ENCODE assay signal across 10 mouse cellular contexts in genomic region chr1:138840440-138841305, GRCm38 (mm10). TPM values are rescaled to one million over a fixed set of nuclear protein-coding genes. Genes with fewer than 3 reads are reported as not detected.
DNase-seq lines count a peak whose midpoint lies in the region; ATAC-seq and TF ChIP-seq lines count a peak whose summit lies in the region.
"Had no signal": no experiment of that assay in that cellular context is flagged by ENCODE, and none has a peak within 500 bp of the region (broad histone marks: within the 10 kb centered on the region; RNA-seq: fewer than 3 reads in every experiment).

No protein-coding gene starts in this region.

- no peak for TF ChIP-seq POLR2A in kidney, adult 2 months (IDR thresholded peaks at IDR 0.05; ENCODE audit: low read depth, low read length)

- peak overlapping the region; percentile 67 for H3K4me2 ChIP-seq in embryonic facial prominence, embryonic 13.5 days
- peak overlapping the region; percentile 50 for H3K4me2 ChIP-seq in hindbrain, embryonic 14.5 days (replicated peaks)
- H3K4me2 ChIP-seq in neural tube, embryonic 11.5 days (ENCODE audit: low read depth) = peak overlapping the region; percentile 53

- DNase-seq in kidney, adult 2 months = peak; percentile 21
- no peak for DNase-seq in kidney, adult 18-20 months
- DNase-seq in hindbrain, embryonic 14.5 days (ENCODE audit: low spot score) = peak; percentile 60
- peak; percentile 41 for DNase-seq in neural tube, embryonic 11.5 days (ENCODE audit: low spot score)
- DNase-seq in layer of hippocampus, adult 8-10 months (ENCODE audit: low spot score in 2 of 2) = no peak
- no peak for DNase-seq in lung, postnatal 36 days
- DNase-seq: gastrocnemius, postnatal 14 days had no signal

- no peak for TF ChIP-seq CTCF in kidney, adult 2 months (conservative IDR thresholded peaks at IDR 0.05; ENCODE audit: insufficient read depth, insufficient read length, low read depth, low read length)

- peaks cover 23% of the 10 kb centered on the region for H3K27me3 ChIP-seq in kidney, adult 2 months (replicated peaks; ENCODE audit: control insufficient read depth, insufficient read depth, low read length)
- H3K27me3 ChIP-seq in embryonic facial prominence, embryonic 13.5 days = peaks cover 94% of the 10 kb centered on the region
- H3K27me3 ChIP-seq in hindbrain, embryonic 14.5 days (ENCODE audit: control insufficient read depth, insufficient read depth, low read length) = peaks cover 75% of the 10 kb centered on the region
- peaks cover 88% of the 10 kb centered on the region for H3K27me3 ChIP-seq in neural tube, embryonic 11.5 days (ENCODE audit: control insufficient read depth, insufficient read depth, low read length)

- no peaks in the 10 kb centered on the region for H3K9me3 ChIP-seq in embryonic facial prominence, embryonic 13.5 days
- H3K9me3 ChIP-seq in hindbrain, embryonic 14.5 days (ENCODE audit: control insufficient read depth, low read length) = no peaks in the 10 kb centered on the region
- H3K9me3 ChIP-seq in neural tube, embryonic 11.5 days (ENCODE audit: control insufficient read depth, low read length) = no peaks in the 10 kb centered on the region
- H3K9me3 ChIP-seq: lung, embryonic 15.5 days had no signal

- H3K9ac ChIP-seq in embryonic facial prominence, embryonic 13.5 days = no peak overlapping the region
- peak overlapping the region; percentile 58 for H3K9ac ChIP-seq in hindbrain, embryonic 14.5 days
- peak overlapping the region; percentile 50 for H3K9ac ChIP-seq in neural tube, embryonic 11.5 days (ENCODE audit: low read length)
- H3K9ac ChIP-seq: lung, embryonic 15.5 days had no signal

- ATAC-seq in embryonic facial prominence, embryonic 13.5 days (ENCODE audit: insufficient number of reproducible peaks, insufficient read depth, low FRiP score, low TSS enrichment, low read depth) = no peak
- ATAC-seq in hindbrain, embryonic 14.5 days (ENCODE audit: low FRiP score) = no peak
- no peak for ATAC-seq in neural tube, embryonic 11.5 days (ENCODE audit: insufficient read depth, low FRiP score, low TSS enrichment)
- no peak for ATAC-seq in CD4-positive, CD25-positive, alpha-beta regulatory T cell, adult 4 months

- WGBS in kidney, adult 2 months = 11% methylated on average over 25 of the region's 25 CpGs
- 3% methylated on average over 25 of the region's 25 CpGs for WGBS in embryonic facial prominence, embryonic 13.5 days
- WGBS in hindbrain, embryonic 14.5 days = 3% methylated on average over 25 of the region's 25 CpGs
- 5% methylated on average over 25 of the region's 25 CpGs for WGBS in neural tube, embryonic 11.5 days

- no peaks in the 10 kb centered on the region for H3K36me3 ChIP-seq in kidney, adult 2 months (ENCODE audit: control insufficient read depth, insufficient read depth, low read length)
- no peaks in the 10 kb centered on the region for H3K36me3 ChIP-seq in embryonic facial prominence, embryonic 13.5 days
- H3K36me3 ChIP-seq in hindbrain, embryonic 14.5 days (replicated peaks; ENCODE audit: control insufficient read depth, insufficient read depth) = no peaks in the 10 kb centered on the region
- no peaks in the 10 kb centered on the region for H3K36me3 ChIP-seq in neural tube, embryonic 11.5 days (ENCODE audit: control insufficient read depth, insufficient read depth, low read length)
- H3K36me3 ChIP-seq: lung, embryonic 15.5 days had no signal

- H3K4me3 ChIP-seq in kidney, adult 2 months (ENCODE audit: insufficient read depth, low read depth, low read length) = no peak overlapping the region
- peak overlapping the region; percentile 43 for H3K4me3 ChIP-seq in embryonic facial prominence, embryonic 13.5 days
- peak overlapping the region; percentile 34 for H3K4me3 ChIP-seq in hindbrain, embryonic 14.5 days (replicated peaks; ENCODE audit: low read length)
- H3K4me3 ChIP-seq in neural tube, embryonic 11.5 days (ENCODE audit: low read depth, low read length) = peak overlapping the region; percentile 32

- H3K27ac ChIP-seq in kidney, adult 2 months (ENCODE audit: insufficient read depth, low read depth, low read length) = no peak overlapping the region
- H3K27ac ChIP-seq in embryonic facial prominence, embryonic 13.5 days = no peak overlapping the region
- H3K27ac ChIP-seq in hindbrain, embryonic 14.5 days = peak overlapping the region; percentile 79
- H3K27ac ChIP-seq in neural tube, embryonic 11.5 days (ENCODE audit: low read depth, low read length) = no peak overlapping the region
- H3K27ac ChIP-seq: lung, embryonic 15.5 days had no signal

- H3K4me1 ChIP-seq in kidney, adult 2 months (ENCODE audit: control insufficient read depth, insufficient read depth, low read length) = peaks cover 12% of the 10 kb centered on the region; the same call in 1 of the 2 replicates
- peaks cover 44% of the 10 kb centered on the region for H3K4me1 ChIP-seq in embryonic facial prominence, embryonic 13.5 days
- H3K4me1 ChIP-seq in hindbrain, embryonic 14.5 days (replicated peaks; ENCODE audit: control insufficient read depth, insufficient read depth, low read length) = 0 out of 2 replicates have a peak, but pooled peaks cover 5% of the 10 kb centered on the region
- H3K4me1 ChIP-seq in neural tube, embryonic 11.5 days (ENCODE audit: control insufficient read depth, insufficient read depth, low read length) = peaks cover 16% of the 10 kb centered on the region

RNA-seq across cellular contexts. Expression of gene Lhx9, which starts 7.7 kb away (rescaled TPM):
- not detected in 2 replicates for polyA plus RNA-seq in kidney, adult 2 months (2012; rRNA removed)
- 0.66 and 0.73 TPM in 2 replicates for polyA plus RNA-seq in embryonic facial prominence, embryonic 13.5 days (2015; fragmentation: Nextera tagmentation; extraction: Ambion mirVana)
- polyA plus RNA-seq in hindbrain, embryonic 14.5 days (2014; fragmentation: Nextera tagmentation; extraction: Ambion mirVana) = 9.5 and 18.5 TPM in 2 replicates
- 10.6 and 11.4 TPM in 2 replicates for polyA plus RNA-seq in neural tube, embryonic 11.5 days (2014; fragmentation: Nextera tagmentation; extraction: Ambion mirVana)
- polyA plus RNA-seq in CD4-positive, CD25-positive, alpha-beta regulatory T cell, adult 4 months (2017; shearing (Covaris generic)) = not detected
- 10 to 100 TPM; 11.9 to 16.6 (median 14.6) TPM for total RNA-seq in layer of hippocampus, adult 8-10 months (2022)
- total RNA-seq: gastrocnemius, postnatal 14 days had no signal
- polyA plus RNA-seq: lung, embryonic 15.5 days had no signal

RNA-seq across cellular contexts. Expression of gene 2310009B15Rik, which starts 16.0 kb away (rescaled TPM):
- polyA plus RNA-seq in kidney, adult 2 months (2012; rRNA removed) = 19.8 and 23.1 TPM in 2 replicates
- polyA plus RNA-seq in embryonic facial prominence, embryonic 13.5 days (2015; fragmentation: Nextera tagmentation; extraction: Ambion mirVana) = 36.3 and 42.6 TPM in 2 replicates
- 32.5 and 37.1 TPM in 2 replicates for polyA plus RNA-seq in hindbrain, embryonic 14.5 days (2014; fragmentation: Nextera tagmentation; extraction: Ambion mirVana)
- polyA plus RNA-seq in neural tube, embryonic 11.5 days (2014; fragmentation: Nextera tagmentation; extraction: Ambion mirVana) = 33.9 and 37.4 TPM in 2 replicates
- 10 to 100 TPM in 1 of 2 experiments, 1 to 10 TPM in 1; 9.9 to 15.9 TPM for polyA plus RNA-seq in CD4-positive, CD25-positive, alpha-beta regulatory T cell, adult 4 months (2017; shearing (Covaris generic))
- total RNA-seq in layer of hippocampus, adult 8-10 months (2022) = 10 to 100 TPM; 21.3 to 24.4 (median 22.3) TPM

Comparison
In these comparisons a context has a peak if more than half of its experiments do, and no peak if none do; other contexts are left out.
1. DNase-seq: peak in kidney, adult 2 months (single experiment), hindbrain, embryonic 14.5 days (single experiment) and neural tube, embryonic 11.5 days (single experiment); none in kidney, adult 18-20 months (single experiment), layer of hippocampus, adult 8-10 months (0 of 2) and lung, postnatal 36 days (single experiment).
2. Peak in every context shown above with its lines, with median percentiles within 50 percentile points of each other: H3K4me2 ChIP-seq.